Mouse (Mus musculus) inflammation-experienced regulatory T-cells (primary cell): ENCODE results near the gene Cltc. TPM values are rescaled to one million over a fixed set of nuclear protein-coding genes. Genes with fewer than 3 reads are reported as not detected.

Experiments
- polyA plus RNA-seq, 2 experiments: library from polyadenylated mRNA; unstranded; fragments of 100-300 nt; shearing (Covaris generic); gene quantifications; one replicate each; pipeline ENCODE4 v1.2.1; 2017

The Cltc gene
- 100 to 1,000 TPM; 122 to 126 TPM for polyA plus RNA-seq

GRCm38 (mm10) chr11:86757480-86758371, at the start of gene Cltc:
TSS of gene Cltc (minus strand) at chr11:86757565.

DNA sequence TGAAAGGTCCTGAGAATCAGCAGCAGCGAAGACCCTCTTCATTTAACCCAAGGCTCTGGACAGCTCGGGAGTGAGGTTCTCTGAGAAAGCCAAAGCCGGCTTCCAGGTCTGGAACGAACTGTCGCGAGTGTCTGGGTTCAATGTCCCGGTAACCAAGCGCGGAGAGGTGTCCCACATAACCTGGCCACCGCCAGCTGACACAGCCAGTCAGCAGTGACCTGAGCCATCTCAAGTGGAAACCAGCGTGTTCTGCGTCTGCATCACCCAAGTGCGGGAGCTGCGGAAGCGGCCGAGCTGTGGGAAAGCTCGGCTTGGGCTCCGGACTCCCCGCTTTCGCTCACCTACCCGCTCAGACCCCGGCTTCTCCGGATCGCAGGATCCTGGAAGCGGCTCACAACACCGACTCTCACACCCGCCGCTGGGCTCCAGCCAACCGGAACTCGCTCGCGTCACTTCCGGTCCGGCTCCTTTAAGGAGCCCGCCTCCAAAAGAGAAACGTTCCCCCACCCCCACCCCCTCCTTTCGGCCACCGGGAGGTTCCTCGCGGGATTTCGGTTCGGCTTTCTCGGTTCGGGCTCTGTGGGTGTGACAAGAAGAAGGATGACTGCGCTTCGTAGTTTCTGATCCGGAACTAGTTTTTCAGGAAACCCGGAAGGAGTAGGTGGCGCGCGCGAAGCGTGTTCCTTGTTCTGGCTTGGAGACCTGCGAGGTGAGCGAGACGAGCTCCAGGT, 73.8 kb downstream of the Cltc start, which contains the start of the genes Vmp1 and Ptrh2:
Gene Vmp1 (minus strand): TSS at position 442 of the 731 bp plus-strand sequence.
Gene Ptrh2 (plus strand): TSS at position 591 of the 731 bp plus-strand sequence.

Other genes with a start within 250 kb of the Cltc start
- gene Rps6kb1, start 212.8 kb downstream of the Cltc start, polyA plus RNA-seq = 10 to 100 TPM; 46.2 to 60.7 TPM
- 1 to 10 TPM; 6.4 to 8.4 TPM for gene Tubd1, start 212.6 kb downstream of the Cltc start, polyA plus RNA-seq
- gene Vmp1, start 73.7 kb downstream of the Cltc start, polyA plus RNA-seq = 100 to 1,000 TPM; 118 to 195 TPM
- 1 to 10 TPM; 9.5 to 9.7 TPM for gene Ptrh2, start 73.6 kb downstream of the Cltc start, polyA plus RNA-seq
- gene Dhx40, start 50.2 kb upstream of the Cltc start, polyA plus RNA-seq = 10 to 100 TPM; 36.0 to 36.6 TPM
- 1 to 10 TPM; 2.5 to 2.7 TPM for gene Ypel2, start 236.1 kb upstream of the Cltc start, polyA plus RNA-seq